Mouse (Mus musculus) kidney, adult 2 months (tissue): ENCODE measurements around the gene Igsf11.

Experiments
- CTCF ChIP-seq: fragments of 200-500 bp; conservative IDR thresholded peaks from 2 replicates; pipeline ENCODE4 v1.5.1; 2011; ENCODE audit warnings: low read depth, mild to moderate bottlenecking, control low read depth, low read length, moderate library complexity, mixed read lengths; ENCODE audit not compliant: insufficient read depth, insufficient read length
- POLR2A ChIP-seq: fragments of 200-500 bp; IDR thresholded peaks from one replicate; pipeline ENCODE4 v1.6.1; 2011; ENCODE audit warnings: low read depth, low read length, control low read depth

DNA sequence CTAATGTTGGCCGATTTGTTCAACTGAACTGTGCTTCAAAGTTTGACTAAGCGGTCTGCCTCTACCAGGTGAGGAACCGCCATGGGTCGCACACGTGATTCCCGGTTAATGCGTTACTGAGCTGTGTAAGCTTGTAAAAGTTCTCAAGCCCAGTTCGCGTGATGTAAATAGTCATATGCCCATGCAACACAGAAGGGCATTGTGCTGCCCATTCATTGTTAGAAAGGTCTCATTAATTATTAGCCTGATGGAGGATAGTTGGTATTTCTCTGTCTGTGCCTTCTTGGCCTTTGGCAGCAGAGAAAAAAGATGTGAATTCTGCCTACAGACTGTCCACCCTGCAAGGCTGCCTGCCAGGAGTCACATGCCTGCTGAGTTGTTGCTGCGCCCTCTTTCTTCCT, 53.1 kb downstream of the Igsf11 start:
- TF ChIP-seq CTCF = no peak
- TF ChIP-seq POLR2A = no peak
